Mouse (Mus musculus): ENCODE data around the gene Spag9.

DNA sequence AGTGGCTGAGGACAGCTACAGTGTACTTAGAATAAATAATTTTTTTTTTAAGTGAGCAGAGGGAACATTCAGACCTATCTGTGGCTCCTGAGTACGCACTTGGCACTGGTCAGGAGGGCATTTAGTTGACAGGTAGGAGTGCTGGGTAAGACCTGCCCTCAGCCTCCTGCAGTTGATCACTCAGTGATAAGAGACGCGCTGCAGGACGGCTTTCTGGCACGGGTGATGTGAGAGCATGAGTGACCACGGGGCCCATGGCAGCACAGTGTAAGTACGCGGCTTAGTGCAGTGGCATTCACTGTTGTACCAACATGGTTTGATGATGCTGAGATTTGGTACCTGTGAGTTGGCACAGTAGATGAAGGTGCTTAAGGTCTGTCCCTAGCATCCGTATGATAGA lies 130.8 kb downstream of the Spag9 start:
- no peak for TF ChIP-seq CTCF (conservative IDR thresholded peaks at IDR 0.05; ENCODE audit: insufficient read depth, insufficient read length, low read depth, low read length)
- TF ChIP-seq POLR2A (IDR thresholded peaks at IDR 0.05; ENCODE audit: low read depth, low read length): no peak

Data from kidney, adult 2 months (tissue).